Mouse (Mus musculus): ENCODE results near the gene 4833420G17Rik.

GRCm38 (mm10) chr13:119442244-119442643 is 20.3 kb upstream of the 4833420G17Rik start:
- TF ChIP-seq CTCF (IDR thresholded peaks at IDR 0.05; ENCODE audit: borderline replicate concordance, insufficient read depth, low read length) (no peak), POLR2A (IDR thresholded peaks at IDR 0.05; ENCODE audit: low read depth, low read length) (no peak)

Data from embryonic fibroblast, embryonic 13.5 days (primary cell).